Mouse (Mus musculus) heart, embryonic 14.5 days (tissue): ENCODE data around the gene Fsd2. TPM values are rescaled to one million over a fixed set of nuclear protein-coding genes. Genes with fewer than 3 reads are reported as not detected.

Source experiments
- ATAC-seq: fragments of 200-750 bp; cut with Nextera tagmentation; 2 replicates; pipeline ENCODE4 v1.8.0; 2017; ENCODE audit warnings: low read depth, moderate TSS enrichment; ENCODE audit not compliant: insufficient number of reproducible peaks, insufficient read depth, low FRiP score
- H3K27ac ChIP-seq, 2 experiments: fragments of 200-500 bp in 1 of 2; fragments of 300-500 bp in 1 of 2; sonication (generic) in 1 of 2; replicated peaks in 1 of 2; 2 replicates each; pipeline ENCODE4 v1.5.1; 2012 to 2014; ENCODE audit warnings: low read depth in 2 of 2, low read length in 2 of 2, control low read depth in 1 of 2, mild to moderate bottlenecking in 1 of 2, mixed read lengths in 1 of 2; ENCODE audit not compliant: control insufficient read depth in 1 of 2, insufficient read depth in 1 of 2
- H3K27me3 ChIP-seq: fragments of 300-500 bp; sonication (generic); 2 replicates; pipeline ENCODE4 v1.6.1; 2014; ENCODE audit warnings: mild to moderate bottlenecking, low read length, control low read depth; ENCODE audit not compliant: control insufficient read depth, insufficient read depth
- H3K36me3 ChIP-seq: fragments of 300-500 bp; sonication (generic); 2 replicates; pipeline ENCODE4 v1.6.1; 2014; ENCODE audit warnings: mild to moderate bottlenecking, control low read depth, low read length, mixed read lengths; ENCODE audit not compliant: control insufficient read depth, insufficient read depth
- H3K4me1 ChIP-seq, 2 experiments: fragments of 200-500 bp in 1 of 2; fragments of 300-500 bp in 1 of 2; sonication (generic) in 1 of 2; 2 replicates each; pipeline ENCODE4 v1.6.1; 2012 to 2014; ENCODE audit warnings: low read length in 2 of 2, control low read depth in 1 of 2, mixed read lengths in 1 of 2; ENCODE audit not compliant: control insufficient read depth in 2 of 2, insufficient read depth in 2 of 2
- H3K4me2 ChIP-seq: fragments of 300-500 bp; sonication (generic); 2 replicates; pipeline ENCODE4 v1.6.1; 2014; ENCODE audit warnings: mild to moderate bottlenecking, low read length
- H3K4me3 ChIP-seq, 2 experiments: fragments of 200-500 bp in 1 of 2; fragments of 300-500 bp in 1 of 2; sonication (generic) in 1 of 2; 2 replicates each; pipeline ENCODE4 v1.5.1; 2012 to 2014; ENCODE audit warnings: low read length in 2 of 2, mild to moderate bottlenecking in 2 of 2, control low read depth in 1 of 2, low read depth in 1 of 2, moderate library complexity in 1 of 2; ENCODE audit not compliant: control insufficient read depth in 1 of 2, insufficient read depth in 1 of 2
- H3K9ac ChIP-seq: fragments of 300-500 bp; sonication (generic); 2 replicates; pipeline ENCODE4 v1.6.1; 2014; ENCODE audit warnings: mild to moderate bottlenecking, low read length
- H3K9me3 ChIP-seq: fragments of 300-500 bp; sonication (generic); 2 replicates; pipeline ENCODE4 v1.6.1; 2016; ENCODE audit warnings: low read length, control low read depth; ENCODE audit not compliant: control insufficient read depth
- WGBS: fragments of 180-500 bp; shearing (Covaris S2); extraction: QIAGEN DNeasy Blood & Tissue Kit; methylation state at CpG from one replicate; pipeline ENCODE4 v1.1.7; 2014; 5-methylcytosine and 5-hydroxymethylcytosine counted together
- microRNA counts: library from miRNA; unstranded; fragments of <30 nt; microRNA quantifications from one replicate; lab custom pipeline; 2016
- polyA plus RNA-seq: library from polyadenylated mRNA; unstranded; fragments of >200 nt; fragmentation: Nextera tagmentation; extraction: Ambion mirVana; gene quantifications from 2 replicates; pipeline ENCODE4 v1.2.1, GENCODE M21; 2014

Fsd2 gene
- polyA plus RNA-seq, 1 experiment from 2014 or later: 60.6 TPM

DNA sequence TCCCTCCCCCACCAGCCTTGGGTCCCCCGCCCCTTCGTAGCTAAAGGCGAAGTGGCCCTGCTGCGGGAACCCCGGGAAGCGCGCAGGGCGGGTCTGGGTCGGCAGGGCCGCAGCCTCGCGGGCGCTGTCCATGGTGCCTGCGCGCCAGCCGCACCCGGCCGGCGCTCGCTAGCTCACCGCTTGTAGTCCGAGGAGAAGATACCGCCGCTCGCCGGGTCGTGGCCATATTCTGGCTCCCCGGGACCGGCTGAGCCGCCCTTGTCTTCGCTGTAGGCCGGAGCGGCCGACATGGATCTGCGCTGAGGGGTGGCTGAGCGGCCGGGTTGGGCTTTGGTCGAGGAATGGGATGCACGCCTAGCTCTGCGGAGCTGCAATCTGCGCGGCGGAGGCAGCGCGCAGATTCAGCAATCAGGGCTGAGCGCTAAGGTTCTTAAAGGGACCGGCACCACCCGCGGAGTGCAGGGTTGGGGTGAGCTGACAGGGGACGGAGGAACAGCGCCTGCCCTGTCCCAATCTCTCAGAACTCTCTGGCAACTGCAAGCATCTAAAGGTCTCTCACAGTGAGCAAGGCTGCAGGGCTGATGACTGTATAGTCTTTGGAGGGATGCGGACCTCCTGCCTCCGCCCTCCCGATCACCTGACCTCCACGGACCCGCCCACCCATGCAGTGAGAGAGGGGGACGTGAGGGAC, 73.3 kb downstream of the Fsd2 start, which contains the start of gene Ap3b2:
Gene Ap3b2 (minus strand): TSS at position 595 of the 691 bp plus-strand sequence.
- H3K36me3 ChIP-seq: no peaks in the 10 kb centered on the region
- peak within 1 kb of the TSS; percentile 44 to 57 for H3K4me3 ChIP-seq
- peaks cover 48% of the 10 kb centered on the region for H3K27me3 ChIP-seq
- H3K4me1 ChIP-seq: peaks cover 3 to 5% of the 10 kb centered on the region in 2 experiments; a peak in 2 of 4 replicates
- WGBS: under 1% methylated on average over 57 of the region's 57 CpGs
- H3K4me2 ChIP-seq: peak within 1 kb of the TSS; percentile 73
- no peaks in the 10 kb centered on the region for H3K9me3 ChIP-seq
- no peak within 1 kb of the TSS for H3K9ac ChIP-seq
- no peak within 1 kb of the TSS for H3K27ac ChIP-seq
- ATAC-seq: peak; percentile 42

- WGBS: 45% methylated on average over 9 of the region's 9 CpGs
- Histone ChIP-seq H3K27me3 (peaks cover 48% of the 10 kb centered on the region), H3K9me3 (no peaks in the 10 kb centered on the region), H3K4me2 (peak overlapping the region; percentile 73; the same call in 1 of the 2 replicates), H3K27ac (no peak overlapping the region), H3K4me3 (no peak overlapping the region), H3K36me3 (no peaks in the 10 kb centered on the region), H3K4me1 (peaks cover 3 to 5% of the 10 kb centered on the region in 2 experiments; a peak in 2 of 4 replicates), H3K9ac (no peak overlapping the region)
- no peak for ATAC-seq
Measured at GRCm38 (mm10) chr7:81492628-81493027, 74.1 kb downstream of the Fsd2 start.

DNA sequence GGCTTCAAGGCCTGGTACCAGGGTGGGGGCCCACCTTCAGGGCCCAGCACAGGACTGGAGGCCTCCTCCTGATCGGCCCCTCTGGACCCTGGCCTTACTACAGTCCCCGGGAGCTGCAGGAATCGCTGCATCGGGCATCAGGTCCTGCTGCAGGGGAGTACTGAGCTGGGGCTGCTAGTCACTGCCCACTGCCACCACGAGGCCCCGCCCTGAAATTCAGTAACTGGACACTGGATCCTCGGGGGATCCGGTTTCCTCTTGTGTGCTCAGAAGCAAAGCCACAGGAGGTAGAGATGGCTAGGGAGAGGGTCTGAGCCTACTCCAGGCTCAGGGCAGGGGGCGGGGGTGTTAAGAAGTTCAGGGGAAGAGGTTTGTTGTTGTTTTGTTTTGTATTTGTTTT, 77.1 kb downstream of the Fsd2 start:
- Histone ChIP-seq H3K9me3 (no peaks in the 10 kb centered on the region), H3K9ac (no peak overlapping the region), H3K36me3 (no peaks in the 10 kb centered on the region), H3K4me2 (no peak overlapping the region), H3K4me3 (no peak overlapping the region), H3K27me3 (peaks cover 25% of the 10 kb centered on the region), H3K27ac (no peak overlapping the region), H3K4me1 (peaks cover 3 to 5% of the 10 kb centered on the region in 2 experiments; a peak in 2 of 4 replicates)
- ATAC-seq: 0 out of 2 replicates have a peak, but pooled peaks have one; percentile 6
- 10% methylated on average over 9 of the region's 9 CpGs for WGBS

MicroRNA genes within 50 kb of the gene (microRNA counts, 519-probe panel; counts per million panel counts)
- microRNA mmu-miR-1839-3p (lab: Ali Mortazavi, UCI): 2,846 counts per million, percentile 72 among the panel's probes with 10 or more counts
- microRNA mmu-miR-1839-5p (lab: Ali Mortazavi, UCI): 5,164 counts per million, percentile 81 among the panel's probes with 10 or more counts

Other genes with a start within 250 kb of the Fsd2 start
- 964 and 1,032 TPM in 2 replicates for gene Rps17, start 221.7 kb downstream of the Fsd2 start, polyA plus RNA-seq
- gene Cpeb1, start 111.5 kb downstream of the Fsd2 start, polyA plus RNA-seq: 4.1 and 5.0 TPM in 2 replicates
- gene Ap3b2, start 73.0 kb downstream of the Fsd2 start, polyA plus RNA-seq: 1.5 and 3.5 TPM in 2 replicates
- gene BC048679, start 68.7 kb downstream of the Fsd2 start, polyA plus RNA-seq: not detected in 2 replicates
- 7.7 and 9.5 TPM in 2 replicates for gene Whamm, start 4.3 kb upstream of the Fsd2 start, polyA plus RNA-seq
- gene Homer2, start 140.6 kb upstream of the Fsd2 start, polyA plus RNA-seq: 80.4 and 84.1 TPM in 2 replicates
- 75.8 and 86.9 TPM in 2 replicates for gene Ramac, start 196.0 kb upstream of the Fsd2 start, polyA plus RNA-seq
- 33.9 and 40.5 TPM in 2 replicates for gene 3110040N11Rik, start 222.5 kb upstream of the Fsd2 start, polyA plus RNA-seq